Mouse (Mus musculus): ENCODE data around the gene Ttyh3. TPM values are rescaled to one million over a fixed set of nuclear protein-coding genes. Genes with fewer than 3 reads are reported as not detected.

Ttyh3 gene
- total RNA-seq, 2 experiments from 2014 or later: 199 to 212 TPM

- peak in 1 of 2 experiments; percentile 49 for DNase-seq (ENCODE audit: low spot score in 2 of 2)
Measured at GRCm38 (mm10) chr5:140654096-140654845, 5.4 kb upstream of the Ttyh3 start.

DNA sequence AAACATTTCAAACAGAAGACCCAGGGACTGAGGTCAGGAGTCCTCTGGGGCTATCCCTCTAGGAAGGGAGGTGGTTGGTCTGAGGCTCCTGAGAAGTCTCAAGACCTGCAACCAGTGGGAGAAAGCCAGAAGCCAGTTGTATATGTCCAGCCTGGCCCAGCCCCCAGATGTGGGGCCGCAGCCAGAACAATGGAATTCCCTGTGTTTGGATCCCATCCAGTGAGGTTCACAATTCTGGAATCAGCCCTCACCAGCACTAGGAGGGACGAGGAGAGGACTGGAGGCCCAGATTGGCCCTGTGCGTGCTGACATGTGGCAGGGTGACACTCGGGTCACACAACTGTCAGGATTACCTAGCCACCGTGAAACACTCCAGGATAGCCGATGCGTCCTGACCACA lies 3.8 kb upstream of the Ttyh3 start:
- no peak for DNase-seq (ENCODE audit: low spot score in 2 of 2)

GRCm38 (mm10) chr5:140651231-140651630 lies 2.4 kb upstream of the Ttyh3 start:
- DNase-seq (ENCODE audit: low spot score in 2 of 2): no peak

DNA sequence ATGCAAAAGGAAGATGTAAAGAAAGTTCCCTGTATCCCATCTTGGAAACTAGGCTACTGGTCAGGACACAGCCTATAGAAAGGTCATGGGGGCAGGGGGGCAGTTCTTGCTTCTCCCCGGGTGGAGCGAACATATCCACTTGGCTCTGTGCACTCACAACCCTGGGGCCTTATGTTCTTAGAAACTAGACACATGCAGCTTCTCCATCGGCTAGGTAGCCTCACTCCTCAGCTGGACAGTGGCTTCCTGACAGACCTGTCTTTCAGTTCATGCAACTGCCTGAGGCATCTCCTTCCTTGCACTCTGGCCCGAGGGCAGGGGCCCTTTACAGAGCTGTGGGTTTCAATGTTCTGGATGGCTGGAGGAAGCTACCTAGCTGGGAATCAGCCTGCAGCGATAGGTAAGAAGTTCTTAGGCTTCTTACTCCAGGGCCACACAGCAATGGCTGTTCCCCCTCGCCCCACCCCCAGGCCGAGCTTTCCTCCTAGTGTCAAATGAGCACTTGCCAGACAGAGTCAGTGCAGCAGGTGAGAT lies 1.1 kb upstream of the Ttyh3 start:
- DNase-seq (ENCODE audit: low spot score in 2 of 2): no peak

DNA sequence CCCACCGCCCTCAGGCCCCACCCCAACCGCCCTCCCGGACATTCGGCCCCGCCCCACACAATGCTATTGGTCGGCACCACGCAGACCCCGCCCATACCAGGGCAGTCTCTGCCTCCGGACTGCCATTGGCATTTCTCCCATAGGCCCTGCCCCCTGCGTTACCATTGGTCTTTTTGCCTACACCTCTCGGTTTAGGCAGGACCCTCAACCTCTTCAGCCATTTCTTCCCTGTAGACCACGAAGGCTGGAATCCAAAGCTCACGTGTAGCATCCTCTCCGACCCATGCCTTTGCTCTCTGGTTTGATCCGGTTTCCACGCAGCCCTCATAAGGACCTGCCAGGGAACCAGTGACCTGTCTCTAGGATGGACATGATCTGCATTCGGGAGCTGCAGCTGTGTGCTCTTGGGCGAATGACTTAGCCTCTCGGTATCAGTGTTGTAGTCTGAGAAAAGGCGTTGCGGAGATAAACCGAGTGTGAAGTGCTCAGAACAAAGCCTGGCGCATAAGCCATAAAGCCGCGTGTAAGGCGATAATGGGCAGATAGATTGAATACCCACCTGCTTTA lies 353 bp upstream of the Ttyh3 start:
- peak; percentile 94 to 98 for DNase-seq (ENCODE audit: low spot score in 2 of 2)

GRCm38 (mm10) chr5:140647821-140648518 lies 861 bp downstream of the Ttyh3 start:
- DNase-seq (ENCODE audit: low spot score in 2 of 2): no peak

DNA sequence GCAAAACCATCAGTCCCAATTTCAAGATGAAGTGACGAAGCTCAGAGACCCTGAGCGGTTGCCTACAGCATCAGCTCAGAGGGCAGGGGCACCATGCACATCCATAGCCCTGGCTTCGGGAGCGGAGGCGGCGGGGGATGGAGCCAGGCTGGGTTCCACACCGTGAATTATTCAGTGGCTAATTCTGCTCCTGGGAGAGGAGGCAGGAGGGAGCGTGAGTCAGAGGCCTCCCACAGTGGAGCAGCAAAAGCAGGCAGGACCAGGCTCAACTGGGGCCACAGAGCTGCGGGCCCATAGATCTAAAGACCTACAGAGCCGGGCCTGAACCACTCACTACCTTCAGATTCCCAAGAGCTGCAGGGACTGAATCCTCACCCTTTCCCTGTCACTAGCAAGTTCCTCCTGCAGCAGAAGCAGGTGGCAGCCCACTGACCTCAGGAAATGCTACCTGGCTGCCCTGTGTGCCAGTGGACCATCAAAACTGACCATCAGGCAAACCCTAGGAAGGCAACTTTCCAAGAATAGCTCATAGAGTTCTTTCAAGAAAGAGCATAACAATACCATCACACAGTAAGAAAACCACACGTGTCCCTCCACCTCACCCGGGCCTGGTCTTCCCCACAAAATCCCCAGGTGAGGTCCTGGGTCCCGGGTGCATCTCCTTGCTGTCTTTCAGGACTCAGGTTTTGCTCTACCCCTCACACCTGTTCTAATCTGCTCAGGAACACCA lies 1.6 kb downstream of the Ttyh3 start:
- no peak for DNase-seq (ENCODE audit: low spot score in 2 of 2)

DNA sequence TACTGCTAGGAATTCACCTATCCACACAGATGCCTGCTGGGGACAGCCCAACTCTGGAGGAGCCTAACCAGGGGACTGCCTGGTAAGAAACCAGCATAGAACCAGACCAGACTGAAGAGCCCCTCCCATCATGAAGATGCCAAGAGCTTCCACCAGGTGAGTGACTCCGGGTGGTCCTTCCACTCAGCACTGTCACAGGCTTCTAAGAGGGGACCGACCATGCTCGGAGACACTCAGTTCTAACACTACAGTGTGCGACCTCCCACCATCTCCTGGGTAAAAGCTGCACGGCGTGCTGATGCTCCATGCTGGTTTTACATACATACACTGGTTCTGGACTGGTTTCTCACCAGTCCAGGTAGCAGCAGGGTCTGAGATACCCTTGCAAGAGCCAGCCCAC lies 2.7 kb downstream of the Ttyh3 start:
- DNase-seq (ENCODE audit: low spot score in 2 of 2): no peak

- no peak for DNase-seq (ENCODE audit: low spot score in 2 of 2)
Measured at GRCm38 (mm10) chr5:140645454-140645853, 3.4 kb downstream of the Ttyh3 start.

GRCm38 (mm10) chr5:140644702-140645201 lies 4.1 kb downstream of the Ttyh3 start:
- no peak for DNase-seq (ENCODE audit: low spot score in 2 of 2)

- no peak for DNase-seq (ENCODE audit: low spot score in 2 of 2)
Measured at GRCm38 (mm10) chr5:140644263-140644662, 4.6 kb downstream of the Ttyh3 start.

DNA sequence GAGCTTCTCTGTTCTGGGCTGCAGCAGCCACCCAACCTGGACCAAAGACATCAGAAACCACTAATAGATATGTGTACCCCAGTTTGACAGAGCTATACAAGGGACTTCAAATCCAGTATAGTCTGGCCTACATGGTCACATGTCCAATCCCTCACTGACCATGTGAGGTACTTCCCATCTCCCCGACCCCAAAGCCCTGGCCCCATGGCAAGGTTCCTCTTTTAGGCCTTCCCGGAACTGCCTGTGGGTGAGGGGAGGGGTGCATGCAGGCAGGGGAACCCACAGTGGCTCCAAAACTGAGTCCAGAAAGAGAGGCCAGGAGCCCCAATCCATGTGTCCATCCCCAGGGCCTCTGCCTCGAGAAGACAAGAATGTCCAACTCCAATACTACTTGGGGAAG lies 6.8 kb downstream of the Ttyh3 start:
- DNase-seq (ENCODE audit: low spot score in 2 of 2): no peak

DNA sequence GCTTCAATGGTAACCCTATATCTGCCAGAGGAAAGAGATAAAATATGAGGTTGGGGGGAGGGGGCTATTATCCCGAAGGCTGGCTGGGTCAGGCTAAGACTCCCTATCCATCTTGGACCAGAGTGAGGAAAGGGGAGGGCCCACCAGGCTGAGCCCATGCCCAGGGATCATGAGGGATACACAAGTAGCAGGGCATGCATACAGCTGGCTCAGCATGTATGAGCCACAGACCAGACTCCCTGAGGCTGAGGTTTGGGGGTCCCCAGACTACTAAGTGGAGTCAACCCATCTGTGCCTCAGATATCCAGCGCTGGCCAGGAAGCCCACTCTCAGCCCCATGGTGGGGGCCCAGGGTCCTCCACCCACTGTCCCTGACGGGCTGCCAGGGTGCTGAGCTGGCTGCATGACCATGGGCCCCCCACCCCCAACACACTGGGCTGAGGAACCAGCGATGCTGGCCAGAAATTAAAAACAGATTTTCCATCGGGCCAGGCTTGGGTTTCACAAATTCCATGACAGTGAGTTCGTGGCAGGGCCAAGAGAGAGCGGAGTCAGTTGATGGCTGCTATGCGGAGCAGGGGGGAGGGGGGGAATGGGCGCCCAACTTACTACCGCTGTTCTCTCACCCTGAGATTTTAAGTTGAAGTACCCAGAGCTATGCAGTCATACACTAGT lies 7.4 kb downstream of the Ttyh3 start:
- no peak for DNase-seq (ENCODE audit: low spot score in 2 of 2)

GRCm38 (mm10) chr5:140640812-140641211 lies 8.0 kb downstream of the Ttyh3 start:
- DNase-seq (ENCODE audit: low spot score in 2 of 2): no peak

GRCm38 (mm10) chr5:140639871-140640270 lies 9.0 kb downstream of the Ttyh3 start:
- no peak for DNase-seq (ENCODE audit: low spot score in 2 of 2)

DNA sequence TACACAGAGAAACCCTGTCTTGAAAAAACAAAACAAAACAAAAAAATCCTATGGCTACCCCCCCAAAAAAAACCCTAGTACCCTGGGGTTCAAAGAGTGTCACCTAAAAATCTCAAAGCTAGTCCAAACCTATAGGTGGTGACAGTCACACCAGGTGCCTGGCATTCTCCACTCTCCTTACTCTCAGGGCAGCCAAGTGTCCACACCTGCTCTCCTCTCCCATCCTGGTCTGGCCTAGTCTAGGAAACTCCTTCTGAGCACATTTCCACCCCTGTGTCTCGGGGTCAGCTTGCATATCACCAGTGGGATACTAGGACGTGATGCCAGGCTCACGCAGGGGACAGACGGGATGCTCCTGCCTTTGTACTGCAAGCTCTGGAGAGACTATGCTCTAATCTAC lies 9.5 kb downstream of the Ttyh3 start:
- DNase-seq (ENCODE audit: low spot score in 2 of 2): no peak

- no peak for DNase-seq (ENCODE audit: low spot score in 2 of 2)
Measured at GRCm38 (mm10) chr5:140638484-140638883, 10.3 kb downstream of the Ttyh3 start.

DNA sequence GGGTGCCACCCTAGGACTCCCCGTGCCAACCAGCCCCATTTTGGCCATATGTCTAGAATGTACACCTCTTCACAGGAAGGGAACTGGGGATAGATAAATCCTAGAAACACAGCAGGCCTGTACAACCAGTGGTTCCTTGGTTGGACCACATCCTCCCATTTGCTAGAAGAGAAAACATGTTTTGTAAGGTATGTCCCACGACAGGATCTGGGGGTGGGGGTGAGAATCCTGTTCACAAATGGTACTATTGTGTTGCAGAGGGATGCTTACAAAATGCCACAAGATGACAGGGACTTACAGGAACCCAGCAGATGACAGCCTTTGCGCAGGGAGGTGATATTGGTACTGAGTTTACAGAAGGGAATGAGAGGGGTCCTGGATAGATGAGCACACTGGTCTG lies 10.8 kb downstream of the Ttyh3 start:
- DNase-seq (ENCODE audit: low spot score in 2 of 2): no peak

DNA sequence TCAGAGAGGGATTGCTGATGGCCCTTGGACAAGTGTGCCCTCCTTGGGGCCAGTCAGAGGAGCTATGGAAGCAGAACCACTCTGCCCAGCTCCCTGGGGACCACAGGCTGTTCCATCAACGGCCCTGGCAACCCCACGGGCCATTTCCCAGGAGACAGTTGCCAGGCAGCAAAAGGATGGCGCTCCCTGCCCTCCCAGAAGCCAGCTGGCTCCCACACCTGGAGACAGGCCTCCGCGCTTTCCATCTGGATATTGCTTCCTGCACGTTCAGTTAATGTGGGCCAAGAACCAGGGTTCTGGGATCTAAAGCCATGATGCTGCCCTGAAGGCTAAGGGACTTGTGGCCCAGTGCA lies 11.8 kb downstream of the Ttyh3 start:
- DNase-seq (ENCODE audit: low spot score in 2 of 2): no peak

DNA sequence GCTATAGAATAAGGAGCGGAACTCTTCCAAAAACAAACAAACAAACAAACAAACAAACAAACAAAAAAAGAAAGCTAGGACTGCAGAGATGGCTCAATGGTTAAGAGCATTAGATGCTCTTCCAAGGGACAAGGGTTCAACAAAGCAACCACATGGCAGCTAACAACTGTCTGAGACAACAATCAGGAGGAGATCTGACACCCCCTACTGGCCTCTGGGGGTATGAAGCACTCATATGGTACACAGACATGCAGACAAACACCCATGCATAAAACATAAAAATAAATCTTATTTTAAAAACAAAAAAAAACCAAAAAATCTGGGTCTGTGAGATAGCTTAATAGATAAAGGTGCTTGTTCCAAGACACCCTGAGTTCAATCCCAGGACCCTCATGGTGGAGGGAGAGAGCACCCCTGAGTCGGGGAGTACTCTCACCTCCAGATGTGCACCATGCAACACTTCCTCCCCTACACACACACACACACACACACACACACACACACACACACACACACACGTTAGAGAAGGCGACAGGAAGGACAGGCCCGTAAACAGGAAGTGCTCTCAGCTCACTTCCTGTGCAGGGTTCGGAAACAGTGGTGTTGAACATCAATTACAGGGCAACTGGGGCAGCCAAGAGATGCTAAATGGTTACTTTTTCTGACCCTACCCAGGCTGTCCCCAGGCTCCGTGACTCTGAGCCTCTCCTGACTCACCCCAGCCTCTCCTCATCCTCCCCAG lies 12.3 kb downstream of the Ttyh3 start:
- DNase-seq (ENCODE audit: low spot score in 2 of 2): no peak

Data from adrenal gland, postnatal 4 days (tissue).